Comparison of ENCODE assay signal across 9 mouse cellular contexts in genomic region chr17:23674271-23674952, GRCm38 (mm10). TPM values are rescaled to one million over a fixed set of nuclear protein-coding genes. Genes with fewer than 3 reads are reported as not detected.
DNase-seq lines count a peak whose midpoint lies in the region; ATAC-seq and TF ChIP-seq lines count a peak whose summit lies in the region.
"Had no signal": no experiment of that assay in that cellular context is flagged by ENCODE, and none has a peak within 500 bp of the region (broad histone marks: within the 10 kb centered on the region; RNA-seq: fewer than 3 reads in every experiment).

No protein-coding gene starts in this region.

- peak; percentile 54 for DNase-seq in gastrocnemius, adult 2 months
- no peak for DNase-seq in gastrocnemius, postnatal 14 days
- peak; percentile 70 for DNase-seq in adipocyte (ENCODE audit: low spot score)
- DNase-seq in induced T-regulatory cell, adult 2 months (ENCODE audit: low read depth) = peak; percentile 37
- DNase-seq in spleen, postnatal 36 days (ENCODE audit: low spot score in 2 of 2) = no peak

- no peaks in the 10 kb centered on the region for H3K9me3 ChIP-seq in forebrain, embryonic 13.5 days (replicated peaks)
- H3K9me3 ChIP-seq in midbrain, embryonic 13.5 days = no peaks in the 10 kb centered on the region

- WGBS in forebrain, embryonic 13.5 days = 48% methylated on average over 9 of the region's 9 CpGs
- 45% methylated on average over 9 of the region's 9 CpGs for WGBS in midbrain, embryonic 13.5 days

- H3K4me1 ChIP-seq in forebrain, embryonic 13.5 days = peaks cover 47% of the 10 kb centered on the region
- H3K4me1 ChIP-seq in midbrain, embryonic 13.5 days (replicated peaks) = peaks cover 44% of the 10 kb centered on the region

- peak overlapping the region; percentile 67 for H3K4me2 ChIP-seq in forebrain, embryonic 13.5 days
- H3K4me2 ChIP-seq in midbrain, embryonic 13.5 days (replicated peaks) = peak overlapping the region; percentile 73

- TF ChIP-seq CTCF in gastrocnemius, adult 2 months (IDR thresholded peaks at IDR 0.05) = no peak

- peaks cover 41% of the 10 kb centered on the region for H3K27me3 ChIP-seq in forebrain, embryonic 13.5 days
- peaks cover 50% of the 10 kb centered on the region for H3K27me3 ChIP-seq in midbrain, embryonic 13.5 days

- ATAC-seq in forebrain, embryonic 13.5 days = no peak
- ATAC-seq in midbrain, embryonic 13.5 days = no peak
- no peak for ATAC-seq in granulocyte monocyte progenitor cell, adult 5-6 weeks (replicated peaks; ENCODE audit: poor library complexity, severe bottlenecking)

- peak overlapping the region; percentile 66 for H3K9ac ChIP-seq in forebrain, embryonic 13.5 days
- peak overlapping the region; percentile 72 for H3K9ac ChIP-seq in midbrain, embryonic 13.5 days (replicated peaks)

- peak overlapping the region; percentile 93 for H3K27ac ChIP-seq in gastrocnemius, adult 2 months
- H3K27ac ChIP-seq in forebrain, embryonic 13.5 days = no peak overlapping the region
- H3K27ac ChIP-seq in midbrain, embryonic 13.5 days = no peak overlapping the region

- peaks cover 11% of the 10 kb centered on the region for H3K36me3 ChIP-seq in forebrain, embryonic 13.5 days (ENCODE audit: poor library complexity, severe bottlenecking)
- H3K36me3 ChIP-seq in midbrain, embryonic 13.5 days = peaks cover 7% of the 10 kb centered on the region; the same call in 1 of the 2 replicates

- peak overlapping the region; percentile 78 for H3K4me3 ChIP-seq in gastrocnemius, adult 2 months
- peak overlapping the region; percentile 64 for H3K4me3 ChIP-seq in forebrain, embryonic 13.5 days
- peak overlapping the region; percentile 63 for H3K4me3 ChIP-seq in midbrain, embryonic 13.5 days (replicated peaks)

- intact Hi-C loops in gastrocnemius, adult 2 months (cut with DNase I) = loop anchor here (5.0 kb wide), 1 partner anchor 122 kb away; no protein-coding TSS in a partner anchor
- intact Hi-C loops in gastrocnemius, postnatal 14 days (cut with DNase I; ENCODE audit: low total_unique reads) = no loop called here

RNA-seq across cellular contexts. Expression of gene Thoc6, which starts 0.7 kb away (rescaled TPM):
- total RNA-seq in gastrocnemius, adult 2 months (2021) = 1 to 10 TPM; 6.3 to 8.8 TPM
- total RNA-seq in gastrocnemius, postnatal 14 days (2021) = 10 to 100 TPM; 15.8 to 19.1 TPM
- 45.3 and 47.4 TPM in 2 replicates for polyA plus RNA-seq in forebrain, embryonic 13.5 days (2015; fragmentation: Nextera tagmentation; extraction: Ambion mirVana)
- 44.8 and 46.5 TPM in 2 replicates for polyA plus RNA-seq in midbrain, embryonic 13.5 days (2015; fragmentation: Nextera tagmentation; extraction: Ambion mirVana)
- total RNA-seq in granulocyte monocyte progenitor cell, adult 5-6 weeks (2014; fragmentation: Nextera tagmentation) = 49.8 and 50.2 TPM in 2 replicates
- 37.1 and 39.3 TPM in 2 replicates for total RNA-seq in granulocyte monocyte progenitor cell, adult 5-6 weeks (2017)

RNA-seq across cellular contexts. Expression of gene Hcfc1r1, which starts 1.0 kb away (rescaled TPM):
- 100 to 1,000 TPM; 112 to 137 TPM for total RNA-seq in gastrocnemius, adult 2 months (2021)
- total RNA-seq in gastrocnemius, postnatal 14 days (2021) = 100 to 1,000 TPM; 223 to 235 TPM
- 56.8 and 60.3 TPM in 2 replicates for polyA plus RNA-seq in forebrain, embryonic 13.5 days (2015; fragmentation: Nextera tagmentation; extraction: Ambion mirVana)
- 84.9 and 90.9 TPM in 2 replicates for polyA plus RNA-seq in midbrain, embryonic 13.5 days (2015; fragmentation: Nextera tagmentation; extraction: Ambion mirVana)
- 48.9 and 51.5 TPM in 2 replicates for total RNA-seq in granulocyte monocyte progenitor cell, adult 5-6 weeks (2014; fragmentation: Nextera tagmentation)
- 13.5 and 16.6 TPM in 2 replicates for total RNA-seq in granulocyte monocyte progenitor cell, adult 5-6 weeks (2017)

RNA-seq across cellular contexts. Expression of gene Tnfrsf12a, which starts 2.9 kb away (rescaled TPM):
- total RNA-seq in gastrocnemius, adult 2 months (2021) = 10 to 100 TPM; 19.5 to 27.5 TPM
- total RNA-seq in gastrocnemius, postnatal 14 days (2021) = 10 to 100 TPM; 18.7 to 57.3 TPM
- 3.8 and 5.5 TPM in 2 replicates for polyA plus RNA-seq in forebrain, embryonic 13.5 days (2015; fragmentation: Nextera tagmentation; extraction: Ambion mirVana)
- polyA plus RNA-seq in midbrain, embryonic 13.5 days (2015; fragmentation: Nextera tagmentation; extraction: Ambion mirVana) = 1.4 and 2.9 TPM in 2 replicates
- total RNA-seq in granulocyte monocyte progenitor cell, adult 5-6 weeks (2014; fragmentation: Nextera tagmentation) = 5.1 and 7.8 TPM in 2 replicates
- total RNA-seq in granulocyte monocyte progenitor cell, adult 5-6 weeks (2017) = 4.7 and 7.7 TPM in 2 replicates

RNA-seq across cellular contexts. Expression of gene Cldn6, which starts 4.6 kb away (rescaled TPM):
- not detected for total RNA-seq in gastrocnemius, adult 2 months (2021)
- not detected for total RNA-seq in gastrocnemius, postnatal 14 days (2021)
- 0.30 and 0.50 TPM in 2 replicates for polyA plus RNA-seq in forebrain, embryonic 13.5 days (2015; fragmentation: Nextera tagmentation; extraction: Ambion mirVana)
- polyA plus RNA-seq in midbrain, embryonic 13.5 days (2015; fragmentation: Nextera tagmentation; extraction: Ambion mirVana) = 0.15 and 0.17 TPM in 2 replicates
- total RNA-seq in granulocyte monocyte progenitor cell, adult 5-6 weeks (2014; fragmentation: Nextera tagmentation) = 0.67 TPM in 1 of 2 replicates, not detected in the other
- not detected in 2 replicates for total RNA-seq in granulocyte monocyte progenitor cell, adult 5-6 weeks (2017)
- total RNA-seq: left cerebral cortex, postnatal 25 days had no signal

RNA-seq across cellular contexts. Expression of gene Cldn9, which starts 9.4 kb away (rescaled TPM):
- under 1 TPM; 0.15 to 0.17 TPM for total RNA-seq in gastrocnemius, adult 2 months (2021)
- total RNA-seq in gastrocnemius, postnatal 14 days (2021) = under 1 TPM; 0.23 to 0.51 TPM
- polyA plus RNA-seq in forebrain, embryonic 13.5 days (2015; fragmentation: Nextera tagmentation; extraction: Ambion mirVana) = 2.0 and 3.3 TPM in 2 replicates
- polyA plus RNA-seq in midbrain, embryonic 13.5 days (2015; fragmentation: Nextera tagmentation; extraction: Ambion mirVana) = 0.32 and 1.1 TPM in 2 replicates
- not detected in 2 replicates for total RNA-seq in granulocyte monocyte progenitor cell, adult 5-6 weeks (2014; fragmentation: Nextera tagmentation)
- not detected in 2 replicates for total RNA-seq in granulocyte monocyte progenitor cell, adult 5-6 weeks (2017)

Comparison
In these comparisons a context has a peak if more than half of its experiments do, and no peak if none do; other contexts are left out.
1. DNase-seq: peak in gastrocnemius, adult 2 months (single experiment), adipocyte (single experiment) and induced T-regulatory cell, adult 2 months (single experiment); none in gastrocnemius, postnatal 14 days (single experiment) and spleen, postnatal 36 days (0 of 2).
2. Peak in every context shown above with its lines, with median percentiles within 50 percentile points of each other: H3K4me3 ChIP-seq.